Mouse (Mus musculus) embryonic fibroblast, embryonic 13.5 days (primary cell): Measurements from ENCODE around the gene Ncln.

Source experiments
- CTCF ChIP-seq: IDR thresholded peaks from 2 replicates; pipeline ENCODE4 v1.5.1; 2011; ENCODE audit warnings: mild to moderate bottlenecking, control low read depth, low read length, moderate library complexity, borderline replicate concordance; ENCODE audit not compliant: insufficient read depth
- POLR2A ChIP-seq: IDR thresholded peaks from 2 replicates; pipeline ENCODE4 v1.6.1; 2011; ENCODE audit warnings: low read depth, mild to moderate bottlenecking, control low read depth, low read length, moderate library complexity

DNA sequence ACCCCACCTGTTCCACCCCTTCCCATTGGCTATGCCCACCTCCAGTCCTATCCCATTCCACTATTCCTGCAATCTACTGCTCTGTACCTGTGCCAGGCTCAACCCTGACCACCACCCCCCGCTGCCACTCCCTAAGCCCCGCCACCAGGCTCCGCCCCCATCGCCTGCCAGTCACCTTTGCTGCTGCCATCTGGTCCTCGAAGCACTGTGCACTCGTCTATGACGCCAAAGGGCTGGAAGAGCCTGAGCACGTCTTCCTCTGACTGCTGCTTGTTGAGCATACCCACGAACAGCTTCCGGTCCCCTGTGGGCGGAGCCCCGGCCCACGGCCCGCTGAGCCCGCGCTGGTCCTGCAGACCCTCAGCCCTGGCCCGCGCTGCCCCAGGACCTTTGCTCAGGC, 25.7 kb downstream of the Ncln start:
- no peak for TF ChIP-seq POLR2A
- no peak for TF ChIP-seq CTCF
